Mouse (Mus musculus): ENCODE data around the gene Zfp710. TPM values are rescaled to one million over a fixed set of nuclear protein-coding genes. Genes with fewer than 3 reads are reported as not detected.
"Not testable (repeated sequence)": the region's sequence is repeated elsewhere in the genome, so short reads cannot be mapped to it uniquely, and the experiment has no call there.

The Zfp710 gene
- 19.5 and 20.2 TPM in 2 replicates for polyA plus RNA-seq (2012; rRNA removed)

- DNase-seq (ENCODE audit: extremely low spot score in 1 of 2, low spot score in 1 of 2): peak; percentile 61 to 69
Measured at GRCm38 (mm10) chr7:80024521-80025390, at the start of gene Zfp710. Gene Zfp710, plus strand, starts transcription at chr7:80024814.

DNA sequence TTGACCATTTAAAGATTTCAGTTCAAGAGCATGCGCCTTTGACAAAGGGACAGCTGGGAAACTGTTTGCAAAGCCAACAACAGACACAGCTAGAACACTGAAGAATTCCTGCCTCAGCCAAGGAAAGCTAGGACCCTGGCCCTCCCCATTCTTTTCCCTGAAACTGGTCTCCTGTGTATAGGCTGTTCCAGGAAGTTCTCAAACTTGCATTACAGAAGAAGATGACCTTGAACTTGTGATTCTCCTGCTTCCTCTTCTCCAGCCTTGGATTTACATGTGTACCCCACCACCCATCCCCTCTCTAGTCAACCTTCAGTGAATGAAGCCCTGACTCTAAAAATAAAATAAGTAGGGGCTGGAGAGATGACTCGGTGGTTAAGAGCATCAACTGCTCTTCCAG, 49.3 kb upstream of the Zfp710 start:
- no peak for DNase-seq (ENCODE audit: extremely low spot score in 1 of 2, low spot score in 1 of 2)

DNA sequence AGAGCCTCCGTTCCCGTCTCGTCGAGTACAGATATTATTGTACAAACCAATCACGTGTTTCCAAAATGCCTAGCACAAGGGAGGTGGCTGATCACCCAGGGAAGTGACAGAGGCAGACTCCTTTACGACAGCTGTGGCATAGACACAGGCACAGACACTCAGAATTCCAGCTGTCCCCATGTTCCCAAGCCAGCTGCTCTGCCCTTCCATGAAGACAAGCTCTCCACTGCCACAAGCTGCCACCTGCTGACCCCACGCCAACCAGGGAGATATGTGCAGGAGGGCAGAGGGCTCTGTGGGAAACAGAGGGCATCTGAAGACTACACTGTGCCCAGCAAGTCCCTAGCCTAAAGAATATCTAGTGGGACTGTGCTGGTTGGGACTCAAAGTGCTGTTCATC, 37.9 kb upstream of the Zfp710 start:
- DNase-seq (ENCODE audit: extremely low spot score in 1 of 2, low spot score in 1 of 2): no peak

DNA sequence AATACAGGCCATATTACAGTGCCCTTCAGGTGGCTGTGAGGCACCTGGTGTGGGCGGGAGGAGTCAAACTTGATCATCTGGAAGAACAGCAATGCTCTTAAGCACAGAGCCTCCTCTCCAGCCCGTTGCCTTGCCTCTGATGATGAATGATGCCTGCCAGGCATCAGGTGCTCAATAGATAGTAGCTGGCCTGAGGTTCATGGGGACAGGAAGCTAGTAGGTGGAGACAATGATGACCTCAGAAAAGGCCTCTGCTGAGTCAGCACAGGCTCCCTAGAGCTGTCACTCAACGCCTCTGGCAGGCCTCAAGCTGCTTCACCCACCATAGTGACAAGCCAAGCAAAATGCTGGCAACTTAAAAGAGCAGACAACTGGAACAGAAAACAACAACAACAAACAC, 36.9 kb upstream of the Zfp710 start:
- DNase-seq (ENCODE audit: extremely low spot score in 1 of 2, low spot score in 1 of 2): no peak

DNA sequence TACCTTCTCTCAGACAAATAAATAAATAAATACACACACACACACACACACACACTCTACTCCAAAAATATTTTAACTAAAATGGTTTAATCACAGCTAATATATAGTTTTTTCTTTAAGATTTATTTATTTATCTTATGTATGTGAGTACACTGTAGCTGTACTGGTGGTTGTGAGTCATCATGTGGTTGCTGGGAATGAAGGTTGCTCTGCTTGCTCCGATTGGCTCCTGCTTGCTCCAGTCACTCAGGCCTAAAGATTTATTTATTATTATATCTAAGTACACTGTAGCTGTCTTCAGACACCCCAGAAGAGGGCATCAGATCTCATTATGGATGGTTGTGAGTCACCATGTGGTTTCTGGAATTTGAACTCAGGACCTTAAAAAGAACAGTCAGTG, 36.1 kb upstream of the Zfp710 start:
- DNase-seq (ENCODE audit: extremely low spot score in 1 of 2, low spot score in 1 of 2): not testable (repeated sequence)

DNA sequence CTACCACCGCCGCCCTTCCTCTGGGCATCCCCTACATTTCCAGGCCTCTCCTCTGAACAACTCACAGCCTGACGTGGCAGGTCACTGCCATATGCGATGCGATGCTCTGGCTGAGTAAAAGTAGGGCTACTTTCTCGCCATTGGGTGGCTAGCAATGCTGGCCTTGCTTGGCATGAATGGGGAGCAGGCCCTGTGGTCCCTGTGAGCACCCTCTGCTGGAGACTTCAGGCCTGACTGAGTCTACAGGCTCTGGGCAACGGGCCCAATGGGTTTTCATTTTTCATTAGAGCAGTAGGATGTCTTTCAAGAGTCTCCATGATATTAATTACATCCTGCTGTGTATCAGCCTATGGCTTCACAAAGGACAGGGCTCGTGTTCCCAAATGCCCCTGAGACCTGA, 30.1 kb upstream of the Zfp710 start:
- peak in 1 of 2 experiments; percentile 45 for DNase-seq (ENCODE audit: extremely low spot score in 1 of 2, low spot score in 1 of 2)

- no peak for DNase-seq (ENCODE audit: extremely low spot score in 1 of 2, low spot score in 1 of 2)
Measured at GRCm38 (mm10) chr7:79997761-79998160, 26.9 kb upstream of the Zfp710 start.

DNA sequence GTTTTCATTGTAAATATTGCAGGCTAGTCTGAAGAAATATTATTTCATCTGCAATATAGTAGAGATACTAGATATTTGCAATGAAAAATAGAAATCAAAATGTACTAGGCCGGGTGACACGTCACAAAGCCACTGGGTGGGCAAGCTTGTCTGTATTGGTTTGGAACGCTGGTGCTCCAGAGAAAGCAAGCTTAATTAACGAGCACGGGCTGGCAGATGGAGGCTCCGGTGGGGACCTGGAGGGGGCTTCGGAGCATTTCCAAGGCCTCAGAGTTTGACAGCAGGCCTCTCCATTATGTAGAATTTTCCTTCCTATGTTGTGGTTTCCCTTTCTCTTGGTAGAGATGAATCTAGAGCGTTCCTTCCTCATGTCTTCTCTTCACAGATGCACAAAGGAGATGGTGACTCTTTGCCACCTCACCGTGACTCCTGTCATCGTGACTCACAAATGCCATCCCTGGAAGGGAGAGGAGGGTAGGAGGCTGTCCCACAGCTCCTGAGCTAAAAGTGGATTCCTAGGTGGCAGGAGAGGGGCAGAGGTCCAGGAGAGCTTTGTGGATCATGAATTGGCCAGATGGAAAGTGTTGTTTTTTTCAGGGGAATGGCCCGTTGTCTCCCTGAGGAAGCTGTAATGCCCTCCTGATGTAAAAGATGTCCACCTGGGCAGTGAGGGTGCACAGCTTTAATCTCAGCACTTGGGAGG, 22.1 kb upstream of the Zfp710 start:
- no peak for DNase-seq (ENCODE audit: extremely low spot score in 1 of 2, low spot score in 1 of 2)

GRCm38 (mm10) chr7:80004776-80005554, 19.6 kb upstream of the Zfp710 start:
- no peak for DNase-seq (ENCODE audit: extremely low spot score in 1 of 2, low spot score in 1 of 2)

- DNase-seq (ENCODE audit: extremely low spot score in 1 of 2, low spot score in 1 of 2): no peak
Measured at GRCm38 (mm10) chr7:80010680-80011079, 13.9 kb upstream of the Zfp710 start.

DNA sequence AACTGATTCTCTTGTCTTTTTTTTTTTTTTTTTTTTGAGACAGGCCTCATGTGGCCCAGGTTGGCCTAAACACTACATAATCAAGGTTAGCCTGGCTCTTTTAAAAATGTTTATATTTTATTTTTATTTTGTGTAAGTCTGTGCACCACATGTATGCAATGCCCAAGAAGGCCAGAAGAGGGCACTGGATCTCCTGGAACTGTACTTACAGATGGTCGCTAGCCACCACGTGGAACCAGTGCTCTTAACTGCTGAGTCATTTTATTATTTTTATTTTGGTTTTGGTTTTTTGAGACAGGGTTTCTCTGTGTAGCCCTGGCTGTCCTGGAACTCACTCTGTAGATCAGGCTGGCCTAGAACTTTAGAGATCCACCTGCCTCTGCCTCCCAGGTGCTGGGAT, 13.1 kb upstream of the Zfp710 start:
- DNase-seq (ENCODE audit: extremely low spot score in 1 of 2, low spot score in 1 of 2): peak in 1 of 2 experiments; percentile 27

GRCm38 (mm10) chr7:80013884-80014550, 10.6 kb upstream of the Zfp710 start:
- no peak for DNase-seq (ENCODE audit: extremely low spot score in 1 of 2, low spot score in 1 of 2)

- DNase-seq (ENCODE audit: extremely low spot score in 1 of 2, low spot score in 1 of 2): no peak
Measured at GRCm38 (mm10) chr7:80014826-80015755, 9.5 kb upstream of the Zfp710 start.

- no peak for DNase-seq (ENCODE audit: extremely low spot score in 1 of 2, low spot score in 1 of 2)
Measured at GRCm38 (mm10) chr7:80018506-80019452, 5.8 kb upstream of the Zfp710 start.

- peak in 1 of 2 experiments; percentile 45 for DNase-seq (ENCODE audit: extremely low spot score in 1 of 2, low spot score in 1 of 2)
Measured at GRCm38 (mm10) chr7:80023621-80024435, 786 bp upstream of the Zfp710 start.

DNA sequence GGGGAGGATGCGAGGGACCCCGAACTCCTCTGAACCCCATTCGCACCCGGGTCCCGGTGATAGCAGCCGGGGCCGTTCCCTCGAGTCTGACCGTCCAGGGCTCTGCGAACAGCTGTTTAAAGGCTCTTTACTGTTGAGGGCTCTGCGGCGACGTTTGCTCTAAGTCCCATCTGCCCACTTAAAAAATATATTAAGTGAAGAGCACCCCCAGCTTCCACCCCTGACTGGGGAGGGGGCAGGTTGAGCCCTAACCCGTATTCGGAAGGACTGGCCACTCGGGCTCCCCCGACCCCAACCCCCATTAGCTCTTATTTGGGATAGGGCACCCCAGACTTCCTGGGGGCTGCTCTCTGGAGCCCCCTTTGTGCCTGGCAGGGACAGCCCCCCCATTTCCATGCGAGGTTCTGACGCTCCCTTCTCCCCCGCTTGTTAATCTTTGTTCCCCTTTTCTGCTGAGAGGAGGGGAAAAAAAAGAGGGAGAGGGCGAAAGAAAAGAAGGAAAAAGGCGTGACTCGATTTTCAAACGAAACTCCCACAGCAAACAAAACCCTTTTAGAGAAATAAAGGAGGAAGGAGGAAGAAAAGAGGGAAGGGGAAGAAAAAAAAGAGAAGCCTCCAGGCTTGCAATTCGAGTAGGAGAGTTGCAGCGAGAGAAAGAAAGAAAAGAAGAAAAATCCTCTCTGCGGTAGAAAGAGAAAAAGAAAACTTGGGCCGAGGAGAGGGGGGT, 940 bp downstream of the Zfp710 start:
- no peak for DNase-seq (ENCODE audit: extremely low spot score in 1 of 2, low spot score in 1 of 2)

Measured in frontal cortex, adult 2 months (tissue).